Mouse (Mus musculus): ENCODE measurements at regions not wholly inside any gene's neighbourhood (a gene's known extent, or its start where the extent isn't known, plus 50 kb on each side); places are given as distances from the start of the nearest gene placed in this dataset.

DNA sequence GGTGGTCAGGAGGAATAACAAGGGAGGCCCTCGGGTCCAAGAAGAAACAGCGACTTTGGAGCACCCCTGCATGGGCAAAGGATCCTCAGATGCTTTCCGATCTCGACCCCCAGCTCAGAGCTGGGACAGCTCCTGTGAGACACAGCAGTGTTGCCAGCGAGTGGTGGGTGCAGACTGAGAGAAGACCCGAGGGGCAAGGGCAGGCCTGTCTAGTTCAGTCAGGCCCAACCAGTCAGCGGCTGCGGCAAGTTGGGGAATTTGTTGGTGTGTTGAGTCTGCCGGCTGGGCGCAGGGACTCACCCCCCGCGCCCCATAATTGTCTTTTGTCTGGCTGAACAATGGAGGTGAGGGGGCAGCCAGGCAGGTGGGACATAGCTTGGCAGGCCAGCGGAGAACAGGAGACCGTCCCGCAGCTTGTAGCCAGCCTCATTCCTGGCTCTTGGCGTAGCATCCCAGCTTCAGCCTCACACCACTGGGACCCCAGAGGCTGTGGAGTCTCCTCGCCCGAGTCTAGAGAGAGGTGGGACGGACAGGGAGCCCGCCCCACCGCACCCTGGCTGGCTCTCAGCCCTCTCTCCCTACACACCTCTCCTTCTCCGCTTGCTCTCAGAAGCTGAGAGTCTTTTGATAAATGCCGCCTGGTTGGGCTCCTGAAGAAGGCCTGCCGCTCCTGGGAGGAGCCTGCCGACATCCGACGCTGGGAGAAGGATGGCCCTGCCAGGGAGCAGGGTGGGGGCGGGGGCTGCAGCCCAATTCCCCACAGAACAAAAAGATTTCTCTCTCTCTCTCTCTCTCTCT lies 96.5 kb upstream of the Pja1 start:
- Histone ChIP-seq H3K9ac (no peak overlapping the region), H3K36me3 (no peaks in the 10 kb centered on the region), H3K4me2 (peak overlapping the region; percentile 42), H3K27me3 (peaks cover 7% of the 10 kb centered on the region; the same call in 1 of the 2 replicates), H3K4me3 (no peak overlapping the region), H3K27ac (peak overlapping the region; percentile 86), H3K9me3 (no peaks in the 10 kb centered on the region), H3K4me1 (peaks cover 14% of the 10 kb centered on the region)
- WGBS = 26% methylated on average over 23 of the region's 28 CpGs
- ATAC-seq (ENCODE audit: borderline replicate concordance, extremely low read depth, low FRiP score, low TSS enrichment) = peak; percentile 90

GRCm38 (mm10) chrX:99561995-99562394 lies 90.9 kb upstream of the Pja1 start:
- peaks cover 17% of the 10 kb centered on the region for H3K27me3 ChIP-seq
- WGBS = 61% methylated on average over 8 of the region's 8 CpGs
- H3K27ac ChIP-seq = no peak overlapping the region
- no peak overlapping the region for H3K4me2 ChIP-seq
- H3K36me3 ChIP-seq = no peaks in the 10 kb centered on the region
- no peak overlapping the region for H3K9ac ChIP-seq
- no peak overlapping the region for H3K4me3 ChIP-seq
- H3K4me1 ChIP-seq = peaks cover 13% of the 10 kb centered on the region; the same call in 1 of the 2 replicates
- no peaks in the 10 kb centered on the region for H3K9me3 ChIP-seq
- ATAC-seq (ENCODE audit: borderline replicate concordance, extremely low read depth, low FRiP score, low TSS enrichment) = no peak

GRCm38 (mm10) chrX:99560699-99561098 lies 89.6 kb upstream of the Pja1 start:
- no peak overlapping the region for H3K9ac ChIP-seq

GRCm38 (mm10) chrX:99556876-99557354 lies 85.8 kb upstream of the Pja1 start:
- Histone ChIP-seq H3K27me3 (peaks cover 25% of the 10 kb centered on the region), H3K9me3 (no peaks in the 10 kb centered on the region), H3K27ac (no peak overlapping the region), H3K4me2 (no peak overlapping the region), H3K4me3 (no peak overlapping the region), H3K4me1 (peaks cover 9% of the 10 kb centered on the region; the same call in 1 of the 2 replicates), H3K36me3 (no peaks in the 10 kb centered on the region), H3K9ac (no peak overlapping the region)
- WGBS = 53% methylated on average over 8 of the region's 8 CpGs
- no peak for ATAC-seq (ENCODE audit: borderline replicate concordance, extremely low read depth, low FRiP score, low TSS enrichment)

More at GRCm38 (mm10) chrX:99560699-99561098, 89.6 kb upstream of the Pja1 start:
- Histone ChIP-seq H3K4me3 (no peak overlapping the region), H3K4me2 (no peak overlapping the region), H3K4me1 (peaks cover 13% of the 10 kb centered on the region; the same call in 1 of the 2 replicates), H3K36me3 (no peaks in the 10 kb centered on the region), H3K27ac (no peak overlapping the region), H3K9me3 (no peaks in the 10 kb centered on the region), H3K27me3 (peaks cover 24% of the 10 kb centered on the region)
- ATAC-seq (ENCODE audit: borderline replicate concordance, extremely low read depth, low FRiP score, low TSS enrichment) = peak; percentile 37; the same call in 1 of the 2 replicates
- WGBS = 59% methylated on average over 2 of the region's 2 CpGs

GRCm38 (mm10) chrX:99555976-99556781 lies 85.1 kb upstream of the Pja1 start:
- peaks cover 26% of the 10 kb centered on the region for H3K27me3 ChIP-seq
- H3K4me3 ChIP-seq = no peak overlapping the region
- no peak overlapping the region for H3K9ac ChIP-seq
- no peak for ATAC-seq (ENCODE audit: borderline replicate concordance, extremely low read depth, low FRiP score, low TSS enrichment)
- no peak overlapping the region for H3K4me2 ChIP-seq
- H3K36me3 ChIP-seq = no peaks in the 10 kb centered on the region
- H3K27ac ChIP-seq = no peak overlapping the region
- no peaks in the 10 kb centered on the region for H3K9me3 ChIP-seq
- peaks cover 6% of the 10 kb centered on the region; the same call in 1 of the 2 replicates for H3K4me1 ChIP-seq
- 59% methylated on average over 13 of the region's 13 CpGs for WGBS

- Histone ChIP-seq H3K4me3 (no peak overlapping the region), H3K9me3 (no peaks in the 10 kb centered on the region), H3K27me3 (peaks cover 27% of the 10 kb centered on the region), H3K4me1 (peaks cover 19% of the 10 kb centered on the region), H3K4me2 (no peak overlapping the region), H3K9ac (no peak overlapping the region), H3K36me3 (no peaks in the 10 kb centered on the region), H3K27ac (no peak overlapping the region)
- no peak for ATAC-seq (ENCODE audit: borderline replicate concordance, extremely low read depth, low FRiP score, low TSS enrichment)
- 75% methylated on average over 2 of the region's 2 CpGs for WGBS
Measured at GRCm38 (mm10) chrX:99552778-99553177, 81.7 kb upstream of the Pja1 start.

GRCm38 (mm10) chrX:99550057-99550760 lies 79.1 kb upstream of the Pja1 start:
- H3K36me3 ChIP-seq = no peaks in the 10 kb centered on the region
- peak; percentile 51; the same call in 1 of the 2 replicates for ATAC-seq (ENCODE audit: borderline replicate concordance, extremely low read depth, low FRiP score, low TSS enrichment)
- H3K9me3 ChIP-seq = no peaks in the 10 kb centered on the region
- no peak overlapping the region for H3K9ac ChIP-seq
- H3K4me1 ChIP-seq = peaks cover 19% of the 10 kb centered on the region
- H3K4me3 ChIP-seq = no peak overlapping the region
- 37% methylated on average over 7 of the region's 7 CpGs for WGBS
- peaks cover 16% of the 10 kb centered on the region; the same call in 1 of the 2 replicates for H3K27me3 ChIP-seq
- H3K27ac ChIP-seq = peak overlapping the region; percentile 66
- H3K4me2 ChIP-seq = no peak overlapping the region

- Histone ChIP-seq H3K36me3 (no peaks in the 10 kb centered on the region), H3K27ac (no peak overlapping the region), H3K9ac (no peak overlapping the region), H3K4me3 (no peak overlapping the region), H3K27me3 (peaks cover 14% of the 10 kb centered on the region; the same call in 1 of the 2 replicates), H3K9me3 (no peaks in the 10 kb centered on the region), H3K4me1 (peaks cover 19% of the 10 kb centered on the region), H3K4me2 (no peak overlapping the region)
- WGBS = 64% methylated on average over 4 of the region's 4 CpGs
- ATAC-seq (ENCODE audit: borderline replicate concordance, extremely low read depth, low FRiP score, low TSS enrichment) = peak; percentile 33; the same call in 1 of the 2 replicates
Measured at GRCm38 (mm10) chrX:99548284-99549019, 77.4 kb upstream of the Pja1 start.

- H3K27me3 ChIP-seq = no peaks in the 10 kb centered on the region; the same call in 1 of the 2 replicates
- no peak overlapping the region for H3K9ac ChIP-seq
- ATAC-seq (ENCODE audit: borderline replicate concordance, extremely low read depth, low FRiP score, low TSS enrichment) = no peak
- H3K4me3 ChIP-seq = no peak overlapping the region
- no peak overlapping the region for H3K4me2 ChIP-seq
- H3K36me3 ChIP-seq = no peaks in the 10 kb centered on the region
- WGBS = 70% methylated on average over 4 of the region's 4 CpGs
- H3K27ac ChIP-seq = no peak overlapping the region
- peaks cover 9% of the 10 kb centered on the region for H3K4me1 ChIP-seq
- no peaks in the 10 kb centered on the region for H3K9me3 ChIP-seq
Measured at GRCm38 (mm10) chrX:99544410-99544809, 73.3 kb upstream of the Pja1 start.

GRCm38 (mm10) chrX:99541916-99542315 lies 70.8 kb upstream of the Pja1 start:
- no peaks in the 10 kb centered on the region for H3K9me3 ChIP-seq
- peaks cover 9% of the 10 kb centered on the region for H3K4me1 ChIP-seq
- no peak overlapping the region for H3K4me3 ChIP-seq
- H3K27me3 ChIP-seq = peaks cover 7% of the 10 kb centered on the region; the same call in 1 of the 2 replicates
- no peak overlapping the region for H3K9ac ChIP-seq
- WGBS = 69% methylated on average over 3 of the region's 3 CpGs
- no peak overlapping the region for H3K27ac ChIP-seq
- H3K36me3 ChIP-seq = no peaks in the 10 kb centered on the region
- H3K4me2 ChIP-seq = no peak overlapping the region
- no peak for ATAC-seq (ENCODE audit: borderline replicate concordance, extremely low read depth, low FRiP score, low TSS enrichment)

All from lung, embryonic 15.5 days (tissue).